Comparison of ENCODE assay signal across 21 mouse cellular contexts in the genomic region with DNA sequence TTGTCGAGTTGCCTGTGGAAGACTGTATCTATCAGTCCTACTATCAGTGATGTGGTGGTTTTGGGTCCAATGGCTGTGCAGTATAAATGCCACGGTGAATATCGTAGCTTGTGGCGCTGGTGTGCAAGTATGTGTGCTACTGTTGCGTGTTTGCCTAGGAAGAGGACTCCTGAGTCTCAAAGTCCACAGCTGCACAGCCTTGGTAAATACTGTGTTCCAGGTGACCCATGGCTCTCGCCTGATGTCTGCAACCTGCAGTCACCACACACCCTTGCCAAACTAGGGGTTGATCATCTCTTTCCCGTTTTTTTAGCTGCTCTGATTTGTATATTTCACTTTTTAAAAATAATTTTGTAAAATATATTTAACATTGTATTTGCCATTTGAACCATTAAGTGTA.
"Had no signal": no experiment of that assay in that cellular context is flagged by ENCODE, and none has a peak within 500 bp of the region (broad histone marks: within the 10 kb centered on the region; RNA-seq: fewer than 3 reads in every experiment).

No protein-coding gene starts in this region.

- H3K9ac ChIP-seq: forebrain, postnatal 0 days; heart, embryonic 13.5 days; heart, embryonic 15.5 days; hindbrain, embryonic 13.5 days; hindbrain, embryonic 15.5 days; limb, embryonic 13.5 days; limb, embryonic 15.5 days; liver, embryonic 14.5 days had no signal

- H3K9me3 ChIP-seq: heart, embryonic 10.5 days; heart, embryonic 13.5 days; heart, embryonic 15.5 days; hindbrain, embryonic 13.5 days; hindbrain, embryonic 15.5 days; limb, embryonic 13.5 days; limb, embryonic 15.5 days had no signal

- H3K4me3 ChIP-seq: heart, embryonic 10.5 days; heart, embryonic 13.5 days; heart, embryonic 15.5 days; hindbrain, embryonic 13.5 days; hindbrain, embryonic 15.5 days; limb, embryonic 13.5 days; limb, embryonic 15.5 days had no signal

- H3K27me3 ChIP-seq: heart, embryonic 13.5 days; heart, embryonic 15.5 days; hindbrain, embryonic 13.5 days; hindbrain, embryonic 15.5 days; limb, embryonic 13.5 days; limb, embryonic 15.5 days had no signal

- H3K27ac ChIP-seq: heart, embryonic 10.5 days; heart, embryonic 13.5 days; heart, embryonic 15.5 days; hindbrain, embryonic 13.5 days; hindbrain, embryonic 15.5 days; hindbrain, postnatal 0 days; limb, embryonic 13.5 days; limb, embryonic 15.5 days; liver, embryonic 14.5 days had no signal

- ATAC-seq: forebrain, postnatal 0 days; hindbrain, postnatal 0 days had no signal

- H3K36me3 ChIP-seq: heart, embryonic 10.5 days; heart, embryonic 13.5 days; heart, embryonic 15.5 days; hindbrain, embryonic 13.5 days; hindbrain, embryonic 15.5 days; limb, embryonic 13.5 days; limb, embryonic 15.5 days had no signal

- H3K4me2 ChIP-seq: heart, embryonic 13.5 days; heart, embryonic 15.5 days; hindbrain, embryonic 13.5 days; hindbrain, embryonic 15.5 days; limb, embryonic 13.5 days; limb, embryonic 15.5 days had no signal

- DNase-seq: forebrain, postnatal 0 days; gastrocnemius, postnatal 14 days; gastrocnemius, postnatal 36 days; heart, adult 18-20 months; heart, postnatal 14 days; heart, postnatal 36 days; kidney, adult 11 months; kidney, adult 8-10 months; kidney, postnatal 10 days; kidney, postnatal 36 days; layer of hippocampus, adult 9-11 months; layer of hippocampus, postnatal 36 days had no signal
